Mouse (Mus musculus): ENCODE measurements around the gene Ctsz.
A peak's percentile ranks its signal among the peaks of the same experiment; 100 is the strongest.

DNA sequence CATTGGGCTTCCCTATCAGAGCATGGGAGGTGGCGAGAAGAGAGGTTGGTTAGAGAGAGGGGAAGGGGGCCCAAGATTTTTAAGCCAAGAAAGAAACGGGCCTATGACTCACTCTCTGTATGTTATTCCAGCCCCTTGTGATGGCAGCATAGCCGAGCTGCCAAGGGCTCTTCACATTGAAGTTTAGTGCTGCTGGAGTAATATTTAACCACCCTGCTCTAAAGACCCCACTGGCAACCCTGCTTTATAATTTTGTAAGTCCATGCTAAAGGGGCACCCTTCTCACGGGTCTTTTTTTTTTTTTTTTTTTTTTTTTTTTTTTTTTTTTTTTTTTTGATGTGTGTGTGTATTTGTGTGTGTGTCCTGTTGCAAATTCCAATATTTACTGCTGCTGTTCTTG lies 3.1 kb upstream of the Ctsz start:
- TF ChIP-seq CTCF (conservative IDR thresholded peaks at IDR 0.05 in 1 of 2, IDR thresholded peaks at IDR 0.05 in 1 of 2; ENCODE audit: low read depth in 2 of 2, low read length in 2 of 2) (no peak), ZNF384 (IDR thresholded peaks at IDR 0.05; ENCODE audit: low read depth, low read length) (peak; percentile 89), POLR2AphosphoS2 (IDR thresholded peaks at IDR 0.05; ENCODE audit: low read depth, low read length) (no peak), E2F4 (IDR thresholded peaks at IDR 0.05; ENCODE audit: insufficient replicate concordance, low read depth, low read length) (no peak), USF1 (IDR thresholded peaks at IDR 0.05; ENCODE audit: low read depth, low read length) (no peak), RCOR1 (conservative IDR thresholded peaks at IDR 0.05; ENCODE audit: low read depth, low read length) (no peak), POLR2A (IDR thresholded peaks at IDR 0.05; ENCODE audit: low read depth, low read length) (no peak), MAX (IDR thresholded peaks at IDR 0.05; ENCODE audit: low read length) (no peak)

Measured in CH12.LX (cell line).